Mouse (Mus musculus): ENCODE data around the gene Dlgap4. TPM values are rescaled to one million over a fixed set of nuclear protein-coding genes. Genes with fewer than 3 reads are reported as not detected.
A peak's percentile ranks its signal among the peaks of the same experiment; 100 is the strongest.

The Dlgap4 gene
- polyA plus RNA-seq, 1 experiment from 2014 or later, result 317 TPM

DNA sequence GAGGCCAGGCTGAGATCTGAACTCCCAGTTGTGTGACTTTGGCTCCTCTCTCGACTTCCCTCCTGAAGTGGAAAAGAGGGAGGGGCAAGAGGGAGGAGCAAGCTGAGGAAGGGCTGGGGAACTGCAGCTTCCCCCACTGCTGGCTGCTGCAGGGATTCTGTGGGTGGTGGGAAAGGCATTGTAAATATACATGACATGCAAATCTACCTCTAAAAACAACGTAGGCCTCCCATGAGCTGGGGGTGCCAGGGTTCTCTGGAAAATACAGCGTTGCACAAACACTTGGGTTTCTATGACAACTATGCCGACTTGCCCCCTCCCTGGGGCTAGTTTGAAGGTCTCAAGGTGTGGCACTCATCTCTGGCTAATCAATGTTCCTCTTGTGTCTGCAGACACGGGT, 50.9 kb downstream of the Dlgap4 start:
- no peaks in the 10 kb centered on the region for H3K27me3 ChIP-seq
- ATAC-seq (replicated peaks), result no peak
- no peak overlapping the region for H3K9ac ChIP-seq (replicated peaks)
- H3K4me2 ChIP-seq (replicated peaks), result no peak overlapping the region
- no peaks in the 10 kb centered on the region for H3K36me3 ChIP-seq
- no peak overlapping the region for H3K4me3 ChIP-seq
- 9% methylated on average over 5 of the region's 5 CpGs for WGBS
- H3K4me1 ChIP-seq, result peaks cover 49% of the 10 kb centered on the region
- no peaks in the 10 kb centered on the region for H3K9me3 ChIP-seq
- H3K27ac ChIP-seq (replicated peaks), result peak overlapping the region; percentile 83

DNA sequence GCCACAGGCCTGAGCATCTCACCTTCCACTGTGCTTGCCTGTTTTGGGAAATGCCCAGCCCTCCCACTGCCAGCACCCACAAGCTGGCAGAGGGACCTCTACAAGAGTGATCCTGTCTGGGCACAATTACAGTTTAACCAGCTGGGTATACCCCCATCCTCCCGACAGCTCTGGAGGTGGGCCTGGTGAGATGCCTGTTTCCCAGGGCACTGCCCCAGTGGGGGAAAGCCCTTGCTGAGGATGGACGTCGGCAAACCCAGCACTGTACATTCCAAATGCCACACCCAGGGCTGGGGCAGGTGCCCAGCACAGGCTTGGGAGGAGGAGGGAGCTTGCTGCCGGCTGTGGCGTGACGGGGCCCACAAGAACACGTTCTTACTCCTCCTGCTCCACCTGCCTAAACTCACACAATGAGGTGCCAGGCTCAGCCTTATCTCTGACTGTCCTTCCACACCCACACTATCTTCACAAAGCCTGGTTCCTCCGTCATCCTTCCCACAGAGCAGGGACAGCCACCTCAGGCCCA, 51.6 kb downstream of the Dlgap4 start:
- Histone ChIP-seq H3K27ac (replicated peaks) (peak overlapping the region; percentile 83), H3K27me3 (no peaks in the 10 kb centered on the region), H3K4me1 (peaks cover 49% of the 10 kb centered on the region), H3K4me3 (no peak overlapping the region), H3K9ac (replicated peaks) (no peak overlapping the region), H3K4me2 (replicated peaks) (no peak overlapping the region), H3K9me3 (no peaks in the 10 kb centered on the region), H3K36me3 (no peaks in the 10 kb centered on the region)
- ATAC-seq (replicated peaks), result peak; percentile 11; the same call in 1 of the 2 replicates
- 57% methylated on average over 8 of the region's 8 CpGs for WGBS

DNA sequence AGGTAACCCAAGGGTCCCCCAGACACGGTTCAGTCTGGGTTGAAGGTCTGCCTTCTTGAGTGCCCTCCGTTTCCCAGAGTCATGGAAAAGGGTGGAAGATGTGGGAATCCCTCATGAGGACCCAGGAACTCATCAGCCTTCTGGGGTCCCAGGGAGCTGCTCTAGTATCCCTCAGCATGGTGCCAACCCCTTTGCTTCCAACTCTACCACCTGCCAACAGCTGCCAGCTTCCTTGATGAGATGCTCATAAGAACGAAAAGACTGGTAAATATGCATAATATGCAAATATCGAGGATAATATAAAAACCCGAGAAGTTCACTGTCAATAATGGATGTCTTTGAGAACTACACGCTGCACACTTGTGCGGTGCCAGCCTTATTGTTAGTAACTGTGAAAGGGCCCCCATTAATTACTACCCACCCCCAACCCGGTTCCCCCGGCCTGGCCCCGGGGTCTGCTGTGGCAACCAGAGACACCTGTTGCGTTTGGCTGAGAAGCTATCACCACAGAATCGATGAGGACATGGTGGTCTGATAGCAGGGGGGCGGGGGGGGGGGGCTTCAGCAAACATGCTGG, 52.2 kb downstream of the Dlgap4 start:
- 30% methylated on average over 13 of the region's 13 CpGs for WGBS
- Histone ChIP-seq H3K27me3 (no peaks in the 10 kb centered on the region), H3K9me3 (no peaks in the 10 kb centered on the region), H3K9ac (replicated peaks) (no peak overlapping the region), H3K4me3 (no peak overlapping the region), H3K27ac (replicated peaks) (peak overlapping the region; percentile 83), H3K4me2 (replicated peaks) (peak overlapping the region; percentile 19; the same call in 1 of the 2 replicates), H3K4me1 (peaks cover 49% of the 10 kb centered on the region), H3K36me3 (no peaks in the 10 kb centered on the region)
- peak; percentile 85 for ATAC-seq (replicated peaks)

DNA sequence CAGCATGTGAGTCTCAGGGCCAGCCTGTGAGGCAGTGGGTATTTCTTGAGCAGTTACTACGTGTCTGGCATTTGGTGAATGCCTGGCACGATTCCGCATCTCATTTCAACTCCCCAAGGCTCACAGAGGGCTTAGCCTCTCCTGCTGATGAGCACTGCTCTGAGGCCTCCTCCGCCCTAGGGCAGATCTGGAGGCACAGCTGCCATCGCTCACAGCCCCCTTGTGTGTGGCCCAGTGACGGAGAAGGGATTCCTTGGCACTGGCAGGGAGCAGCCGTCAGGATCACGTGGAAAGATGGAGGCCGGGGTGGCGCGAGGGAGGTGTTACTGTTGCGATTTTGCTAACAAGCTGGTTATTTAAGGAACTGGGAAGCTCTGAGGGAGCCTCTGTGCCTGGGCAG, 52.7 kb downstream of the Dlgap4 start:
- 8% methylated on average over 12 of the region's 12 CpGs for whole genome bisulfite sequencing
- H3K4me2 ChIP-seq (replicated peaks), result peak overlapping the region; percentile 19
- H3K9ac ChIP-seq (replicated peaks), result no peak overlapping the region

DNA sequence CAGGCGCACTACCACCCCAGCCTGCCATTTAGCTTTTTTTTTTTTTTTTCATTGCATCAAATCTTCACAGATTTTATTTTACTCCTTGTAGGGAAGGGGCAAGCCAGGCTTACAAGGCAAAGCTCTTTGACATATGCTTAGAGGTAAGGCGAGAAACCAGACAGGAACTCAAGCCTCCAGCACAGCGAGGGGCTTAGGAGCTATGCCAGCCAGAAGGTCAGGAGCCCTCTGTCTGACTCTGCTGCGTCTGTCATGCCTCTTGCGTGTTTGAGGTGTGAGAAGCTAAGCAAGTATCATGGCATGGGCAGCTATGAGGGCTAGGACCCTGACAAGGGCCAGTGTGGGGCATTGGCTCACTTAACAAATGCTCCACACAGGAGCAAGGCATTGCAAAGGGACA, 53.8 kb downstream of the Dlgap4 start:
- ATAC-seq (replicated peaks), result no peak
- Histone ChIP-seq H3K4me3 (no peak overlapping the region), H3K27ac (replicated peaks) (0 out of 2 replicates have a peak overlapping the region, but pooled peaks have one; percentile 83), H3K4me2 (replicated peaks) (no peak overlapping the region), H3K9me3 (no peaks in the 10 kb centered on the region), H3K27me3 (no peaks in the 10 kb centered on the region), H3K36me3 (no peaks in the 10 kb centered on the region), H3K9ac (replicated peaks) (no peak overlapping the region), H3K4me1 (peaks cover 49% of the 10 kb centered on the region)
- 69% methylated on average over 5 of the region's 5 CpGs for WGBS

More for the DNA sequence above, 52.7 kb downstream of the Dlgap4 start:
- Histone ChIP-seq H3K4me3 (no peak overlapping the region), H3K4me1 (peaks cover 49% of the 10 kb centered on the region), H3K27me3 (no peaks in the 10 kb centered on the region), H3K9me3 (no peaks in the 10 kb centered on the region), H3K36me3 (no peaks in the 10 kb centered on the region), H3K27ac (replicated peaks) (peak overlapping the region; percentile 83)
- ATAC-seq (replicated peaks), result peak; percentile 91

DNA sequence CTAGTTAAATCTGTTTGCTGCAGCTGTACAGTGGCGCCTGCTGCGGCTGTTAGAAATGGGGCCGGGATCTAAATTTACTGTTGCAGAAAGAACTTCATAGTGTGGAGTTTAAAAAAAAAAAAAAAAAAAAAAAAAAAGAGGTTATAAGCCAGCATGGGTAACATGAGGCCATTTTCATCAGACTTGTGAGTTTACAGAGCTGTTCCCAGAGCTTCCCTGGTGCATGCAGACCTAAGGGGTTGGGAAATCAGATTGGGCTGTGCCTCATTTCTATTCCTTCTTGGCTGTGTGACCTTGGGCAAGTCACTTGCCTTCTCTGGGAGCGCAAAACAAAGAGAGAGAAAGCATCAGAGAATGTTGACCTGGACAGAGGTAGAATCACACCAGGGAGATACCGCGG, 55.1 kb downstream of the Dlgap4 start:
- Histone ChIP-seq H3K4me2 (replicated peaks) (no peak overlapping the region), H3K4me3 (no peak overlapping the region), H3K9ac (replicated peaks) (no peak overlapping the region), H3K27ac (replicated peaks) (no peak overlapping the region), H3K4me1 (peaks cover 49% of the 10 kb centered on the region), H3K27me3 (no peaks in the 10 kb centered on the region), H3K9me3 (no peaks in the 10 kb centered on the region), H3K36me3 (no peaks in the 10 kb centered on the region)
- no peak for ATAC-seq (replicated peaks)
- 91% methylated on average over 6 of the region's 6 CpGs for WGBS

DNA sequence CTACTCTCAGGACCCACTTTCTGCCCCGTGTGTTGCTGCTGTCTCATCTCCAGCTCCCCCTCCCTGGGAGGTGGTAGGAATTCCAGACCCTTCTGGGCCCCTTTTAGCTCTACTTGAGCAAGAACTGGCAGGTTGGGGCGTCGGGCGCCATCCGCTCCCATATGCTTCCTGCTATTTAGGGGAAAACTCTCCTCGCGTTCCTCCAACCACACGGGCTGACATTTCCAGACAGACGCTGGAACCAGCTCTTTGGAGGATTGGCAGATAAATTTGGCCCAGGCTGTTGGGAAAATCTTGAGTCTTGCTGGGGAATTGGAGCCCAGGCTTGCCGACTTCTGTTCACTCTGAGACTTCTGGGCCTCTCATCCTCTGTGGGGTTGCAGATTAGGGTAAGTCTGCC, 59.8 kb downstream of the Dlgap4 start:
- H3K4me1 ChIP-seq, result peaks cover 18% of the 10 kb centered on the region
- H3K9me3 ChIP-seq, result no peaks in the 10 kb centered on the region
- peak overlapping the region; percentile 79 for H3K27ac ChIP-seq (replicated peaks)
- no peak overlapping the region for H3K4me3 ChIP-seq
- H3K36me3 ChIP-seq, result no peaks in the 10 kb centered on the region
- H3K4me2 ChIP-seq (replicated peaks), result no peak overlapping the region
- H3K9ac ChIP-seq (replicated peaks), result no peak overlapping the region
- H3K27me3 ChIP-seq, result no peaks in the 10 kb centered on the region
- ATAC-seq (replicated peaks), result peak; percentile 78
- WGBS, result 61% methylated on average over 10 of the region's 10 CpGs

DNA sequence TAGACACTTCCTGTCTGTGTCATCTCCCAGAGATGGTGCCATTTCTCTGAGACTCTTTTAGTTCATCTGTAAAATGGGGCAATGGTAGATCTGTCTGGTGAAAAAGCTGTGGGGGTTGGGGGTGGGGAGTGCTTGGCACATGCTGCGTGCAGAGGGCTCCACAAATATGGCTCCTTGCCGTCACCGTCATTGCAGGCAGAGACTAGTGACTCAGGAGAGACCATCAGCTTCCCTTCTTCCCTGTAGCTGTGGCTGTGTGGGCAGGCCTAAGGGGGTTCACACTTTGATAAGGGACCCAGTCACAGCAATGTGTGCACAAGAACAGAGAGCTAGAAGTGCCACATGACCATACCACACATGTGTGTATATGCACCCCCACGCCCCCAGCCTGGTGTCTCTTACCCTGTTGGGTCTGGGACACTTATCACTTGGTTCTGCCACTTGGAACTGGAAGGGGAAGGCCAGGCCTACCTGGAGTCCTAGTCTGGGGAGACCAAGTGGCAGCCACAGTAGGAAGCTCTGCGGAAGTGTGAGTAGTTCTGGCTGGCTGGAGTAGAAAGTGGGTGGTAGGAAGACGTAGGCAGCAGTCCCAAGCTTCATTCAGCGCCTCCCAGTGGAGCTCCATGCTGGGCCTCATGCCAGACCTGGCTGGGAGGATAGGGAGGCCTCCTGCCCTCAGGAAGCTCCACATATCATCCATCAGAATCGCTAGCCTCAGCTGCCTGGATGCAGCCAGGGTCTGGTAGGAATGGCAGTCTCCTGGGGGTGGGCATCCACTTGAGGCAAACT, 60.6 kb downstream of the Dlgap4 start:
- 67% methylated on average over 8 of the region's 8 CpGs for WGBS

DNA sequence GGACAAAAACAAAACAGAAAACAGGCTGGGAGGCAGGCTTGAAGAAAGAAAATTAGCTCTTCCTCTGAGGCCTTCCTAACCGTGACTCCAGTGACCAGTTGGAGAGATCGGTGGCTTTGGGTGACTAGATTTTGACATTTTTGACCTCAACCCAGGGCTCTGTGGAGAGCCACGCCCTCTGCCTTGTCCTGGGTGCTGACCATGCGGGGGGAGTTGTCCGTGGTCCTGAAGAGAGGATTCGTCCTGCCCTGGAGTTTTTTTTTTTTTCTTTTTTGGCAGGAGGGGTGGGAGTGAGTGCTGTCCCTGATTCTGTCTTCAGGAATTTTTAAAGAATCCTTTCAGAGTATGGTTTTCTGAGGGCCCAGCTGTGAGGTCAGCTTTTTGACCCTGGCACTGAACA, 63.4 kb downstream of the Dlgap4 start:
- WGBS, result 25% methylated on average over 6 of the region's 6 CpGs
- no peak overlapping the region for H3K27ac ChIP-seq (replicated peaks)
- ATAC-seq (replicated peaks), result no peak

More for the DNA sequence above, 60.6 kb downstream of the Dlgap4 start:
- Histone ChIP-seq H3K27me3 (no peaks in the 10 kb centered on the region), H3K4me2 (replicated peaks) (no peak overlapping the region), H3K4me1 (peaks cover 20% of the 10 kb centered on the region), H3K36me3 (no peaks in the 10 kb centered on the region), H3K9me3 (no peaks in the 10 kb centered on the region), H3K4me3 (no peak overlapping the region), H3K27ac (replicated peaks) (peak overlapping the region; percentile 79), H3K9ac (replicated peaks) (no peak overlapping the region)
- ATAC-seq (replicated peaks), result peak; percentile 17

DNA sequence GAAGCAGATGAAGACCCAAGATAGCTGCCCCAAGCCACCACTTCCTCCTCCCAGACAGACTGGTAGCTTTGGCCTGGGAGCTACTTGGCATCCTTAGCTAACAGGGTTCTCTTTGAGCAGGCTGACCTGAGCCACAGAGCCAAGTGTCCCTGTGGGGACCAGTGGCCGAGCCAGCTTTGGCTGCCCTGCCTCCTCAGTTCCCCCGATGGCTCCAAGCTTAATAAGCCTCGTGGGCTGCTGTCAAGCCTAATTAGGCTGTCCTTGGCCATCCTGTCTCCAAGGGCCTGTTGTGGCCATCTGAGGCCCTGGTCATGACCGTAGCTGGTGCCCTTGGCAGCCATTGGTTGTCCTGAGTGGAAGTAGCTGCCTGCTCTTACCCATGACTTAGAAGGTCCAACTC, 64.6 kb downstream of the Dlgap4 start:
- Histone ChIP-seq H3K9ac (replicated peaks) (no peak overlapping the region), H3K9me3 (no peaks in the 10 kb centered on the region), H3K27me3 (no peaks in the 10 kb centered on the region), H3K36me3 (no peaks in the 10 kb centered on the region), H3K4me1 (peaks cover 23% of the 10 kb centered on the region), H3K4me3 (no peak overlapping the region), H3K27ac (replicated peaks) (no peak overlapping the region), H3K4me2 (replicated peaks) (no peak overlapping the region)
- no peak for ATAC-seq (replicated peaks)
- 68% methylated on average over 4 of the region's 4 CpGs for WGBS

More for the DNA sequence above, 63.4 kb downstream of the Dlgap4 start:
- Histone ChIP-seq H3K36me3 (no peaks in the 10 kb centered on the region), H3K4me2 (replicated peaks) (no peak overlapping the region), H3K9me3 (no peaks in the 10 kb centered on the region), H3K4me3 (no peak overlapping the region), H3K4me1 (peaks cover 29% of the 10 kb centered on the region), H3K9ac (replicated peaks) (no peak overlapping the region), H3K27me3 (no peaks in the 10 kb centered on the region)

DNA sequence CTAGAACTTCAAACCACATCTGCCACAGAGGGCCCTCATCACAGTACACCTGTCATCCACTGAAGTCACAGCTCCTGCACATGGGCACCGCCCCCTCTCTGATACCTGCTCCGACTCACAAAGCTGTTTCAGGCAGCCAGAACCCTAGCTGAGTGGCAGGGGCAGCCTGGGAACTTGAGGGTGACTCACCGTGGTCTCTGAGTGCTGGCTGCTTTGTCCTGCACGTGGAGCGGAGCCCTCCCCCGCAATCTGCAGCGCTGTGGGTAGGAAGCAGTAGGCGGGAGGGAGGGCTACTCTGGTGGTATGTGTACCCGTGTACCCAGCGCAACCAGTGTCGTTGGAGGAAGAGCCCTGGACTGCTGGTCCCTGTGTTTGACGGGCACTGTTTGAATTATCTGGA, 69.5 kb downstream of the Dlgap4 start:
- no peak overlapping the region for H3K4me2 ChIP-seq (replicated peaks)
- no peak for ATAC-seq (replicated peaks)
- H3K36me3 ChIP-seq, result no peaks in the 10 kb centered on the region
- no peak overlapping the region for H3K9ac ChIP-seq (replicated peaks)
- H3K27ac ChIP-seq (replicated peaks), result no peak overlapping the region
- no peaks in the 10 kb centered on the region for H3K9me3 ChIP-seq
- H3K4me1 ChIP-seq, result peaks cover 12% of the 10 kb centered on the region; the same call in 1 of the 2 replicates
- 50% methylated on average over 12 of the region's 12 CpGs for WGBS
- H3K4me3 ChIP-seq, result no peak overlapping the region
- H3K27me3 ChIP-seq, result no peaks in the 10 kb centered on the region

DNA sequence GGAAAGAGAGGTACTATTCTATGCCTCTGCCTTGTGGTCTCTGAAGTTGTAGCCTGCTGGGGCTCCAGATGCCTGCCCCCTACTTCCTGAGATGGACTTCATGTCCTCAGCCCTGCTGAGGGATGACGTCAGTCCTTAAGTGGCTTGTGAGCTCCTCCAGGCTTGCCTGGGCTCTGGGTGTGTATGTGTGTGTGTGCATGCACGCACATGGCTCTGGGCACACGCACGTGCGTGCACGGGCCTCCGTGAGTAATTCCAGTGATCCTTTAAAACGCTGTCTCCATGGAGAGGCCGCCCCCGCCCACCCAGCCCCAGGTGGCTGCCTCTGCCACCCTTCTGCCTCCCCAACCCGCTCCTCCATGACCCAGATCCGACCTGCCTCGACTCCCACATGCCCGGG, 72.5 kb downstream of the Dlgap4 start:
- no peaks in the 10 kb centered on the region for H3K27me3 ChIP-seq
- no peak overlapping the region for H3K9ac ChIP-seq (replicated peaks)
- H3K36me3 ChIP-seq, result no peaks in the 10 kb centered on the region
- peaks cover 14% of the 10 kb centered on the region for H3K4me1 ChIP-seq
- no peaks in the 10 kb centered on the region for H3K9me3 ChIP-seq
- H3K27ac ChIP-seq (replicated peaks), result no peak overlapping the region
- no peak for ATAC-seq (replicated peaks)
- H3K4me3 ChIP-seq, result no peak overlapping the region
- no peak overlapping the region for H3K4me2 ChIP-seq (replicated peaks)
- 89% methylated on average over 14 of the region's 14 CpGs for WGBS

Data from forebrain, embryonic 15.5 days (tissue).